Mouse (Mus musculus) stomach, embryonic 14.5 days (tissue): ENCODE results near the gene Socs7. TPM values are rescaled to one million over a fixed set of nuclear protein-coding genes. Genes with fewer than 3 reads are reported as not detected.

Experiments
- ATAC-seq: fragments of 200-750 bp; cut with Nextera tagmentation; 2 replicates; pipeline ENCODE4 v1.8.0; 2017; ENCODE audit warnings: low read depth, moderate TSS enrichment; ENCODE audit not compliant: insufficient number of reproducible peaks, insufficient read depth, low FRiP score
- H3K27ac ChIP-seq: fragments of 300-500 bp; sonication (generic); 2 replicates; pipeline ENCODE4 v1.5.1; 2014; ENCODE audit warnings: mild to moderate bottlenecking, low read length, moderate library complexity, mixed read lengths
- H3K27me3 ChIP-seq: fragments of 300-500 bp; sonication (generic); 2 replicates; pipeline ENCODE4 v1.6.1; 2014; ENCODE audit warnings: low read length, control low read depth, mixed read lengths; ENCODE audit not compliant: control insufficient read depth, insufficient read depth
- H3K36me3 ChIP-seq: fragments of 300-500 bp; sonication (generic); 2 replicates; pipeline ENCODE4 v1.6.1; 2014; ENCODE audit warnings: mild to moderate bottlenecking, control low read depth, low read length, moderate library complexity, mixed read lengths; ENCODE audit not compliant: control insufficient read depth, insufficient read depth
- H3K4me1 ChIP-seq: fragments of 300-500 bp; sonication (generic); 2 replicates; pipeline ENCODE4 v1.6.1; 2014; ENCODE audit warnings: low read length, control low read depth, mixed read lengths; ENCODE audit not compliant: control insufficient read depth, insufficient read depth
- H3K4me2 ChIP-seq: fragments of 300-500 bp; sonication (generic); replicated peaks from 2 replicates; pipeline ENCODE4 v1.6.1; 2014; ENCODE audit warnings: low read depth, low read length, control low read depth
- H3K4me3 ChIP-seq: fragments of 300-500 bp; sonication (generic); 2 replicates; pipeline ENCODE4 v1.5.1; 2014; ENCODE audit warnings: low read depth, low read length, control low read depth
- H3K9ac ChIP-seq: fragments of 300-500 bp; sonication (generic); replicated peaks from 2 replicates; pipeline ENCODE4 v1.6.1; 2014; ENCODE audit warnings: low read depth, mild to moderate bottlenecking, control low read depth, low read length, moderate library complexity, mixed read lengths
- H3K9me3 ChIP-seq: fragments of 300-500 bp; sonication (generic); 2 replicates; pipeline ENCODE4 v1.6.1; 2016; ENCODE audit warnings: low read depth, low read length, control low read depth; ENCODE audit not compliant: control insufficient read depth
- WGBS: fragments of 180-500 bp; shearing (Covaris S2); extraction: QIAGEN DNeasy Blood & Tissue Kit; methylation state at CpG from one replicate; pipeline ENCODE4 v1.1.7; 2014; 5-methylcytosine and 5-hydroxymethylcytosine counted together
- polyA plus RNA-seq: library from polyadenylated mRNA; unstranded; fragments of >200 nt; fragmentation: Nextera tagmentation; extraction: Ambion mirVana; gene quantifications from 2 replicates; pipeline ENCODE4 v1.2.1, GENCODE M21; 2014

Socs7 gene
- polyA plus RNA-seq, 1 experiment from 2014 or later, result 3.0 TPM

DNA sequence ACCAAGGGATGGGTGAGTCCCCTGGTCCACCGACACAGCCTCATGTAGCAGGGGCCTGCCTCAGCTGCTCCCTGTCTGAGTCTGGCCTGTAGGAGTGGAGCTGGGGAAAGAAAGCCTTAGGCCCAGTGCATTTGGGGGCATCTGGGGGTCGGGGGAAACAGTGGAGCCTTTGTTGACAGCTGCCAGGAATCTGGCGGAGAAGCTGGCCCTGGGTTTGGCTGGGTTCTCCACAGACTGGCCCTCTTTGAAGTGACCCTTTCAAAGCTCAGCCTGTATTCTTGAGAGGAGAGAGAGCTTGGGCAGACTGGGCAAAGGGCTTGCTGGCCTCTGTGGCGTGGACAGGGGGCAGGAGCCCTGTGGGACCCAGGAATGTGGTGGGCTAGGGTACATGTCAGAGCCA, 60.2 kb downstream of the Socs7 start:
- H3K27ac ChIP-seq, result peak overlapping the region; percentile 4; the same call in 1 of the 2 replicates
- H3K4me1 ChIP-seq, result peaks cover 17% of the 10 kb centered on the region
- no peaks in the 10 kb centered on the region for H3K9me3 ChIP-seq
- ATAC-seq, result no peak
- H3K27me3 ChIP-seq, result no peaks in the 10 kb centered on the region
- no peak overlapping the region for H3K4me3 ChIP-seq
- no peak overlapping the region for H3K4me2 ChIP-seq
- WGBS, result 60% methylated on average over 4 of the region's 4 CpGs
- H3K36me3 ChIP-seq, result no peaks in the 10 kb centered on the region
- H3K9ac ChIP-seq, result no peak overlapping the region

DNA sequence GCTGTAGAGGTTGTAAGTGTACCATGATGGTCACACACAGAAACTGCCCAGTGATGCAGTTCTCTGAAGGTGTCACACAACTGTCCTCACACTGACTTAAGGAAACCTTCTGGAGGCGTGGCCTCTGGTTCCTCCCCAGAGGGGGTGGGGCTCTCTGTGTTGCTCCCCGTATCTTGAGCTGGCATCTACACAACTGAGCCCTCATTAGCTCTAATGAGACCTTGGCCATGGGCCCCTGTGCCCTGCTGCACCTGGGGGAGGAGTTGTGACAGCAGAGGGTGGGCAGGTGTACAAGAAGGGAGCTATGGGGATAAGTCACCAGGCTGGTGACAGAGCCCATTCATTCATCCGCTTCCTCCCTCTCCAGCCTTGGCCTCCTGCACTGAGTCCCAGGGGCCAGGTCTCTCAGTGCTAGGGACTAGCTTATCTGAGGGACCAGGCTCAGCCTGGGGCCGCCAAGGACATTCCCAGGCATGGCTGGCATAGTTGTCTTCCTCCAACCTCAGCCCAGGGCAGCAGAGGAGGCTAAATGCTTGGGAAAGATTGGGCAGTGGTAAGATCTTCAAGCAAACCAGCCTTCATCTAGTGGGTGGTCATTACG, 61.8 kb downstream of the Socs7 start:
- no peak; the same call in 1 of the 2 replicates for ATAC-seq
- H3K4me3 ChIP-seq, result no peak overlapping the region
- H3K9ac ChIP-seq, result no peak overlapping the region
- H3K27ac ChIP-seq, result peak overlapping the region; percentile 4; the same call in 1 of the 2 replicates
- H3K36me3 ChIP-seq, result no peaks in the 10 kb centered on the region
- H3K4me2 ChIP-seq, result no peak overlapping the region
- WGBS, result 49% methylated on average over 5 of the region's 5 CpGs
- H3K9me3 ChIP-seq, result no peaks in the 10 kb centered on the region
- peaks cover 25% of the 10 kb centered on the region for H3K4me1 ChIP-seq
- H3K27me3 ChIP-seq, result no peaks in the 10 kb centered on the region

DNA sequence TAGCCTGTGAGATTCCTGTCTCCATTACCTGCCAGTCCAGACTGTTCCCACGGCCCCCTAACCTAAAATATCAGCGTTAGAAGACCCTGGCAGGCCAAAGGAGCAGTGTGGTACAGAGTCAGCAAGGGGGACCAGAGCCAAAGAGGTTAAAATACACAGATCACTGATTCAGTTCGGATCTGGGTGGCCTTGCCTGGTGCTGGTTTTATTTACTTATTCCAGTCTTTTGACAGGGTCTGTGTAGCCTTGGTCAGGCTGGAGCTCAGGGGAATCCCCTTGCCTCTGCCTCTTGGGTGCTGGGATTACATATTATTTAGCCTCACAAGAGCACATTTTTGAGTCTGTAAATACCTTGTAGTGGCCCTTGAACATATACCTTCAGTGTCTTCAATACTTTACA, 62.5 kb downstream of the Socs7 start:
- H3K9me3 ChIP-seq, result no peaks in the 10 kb centered on the region
- peaks cover 23% of the 10 kb centered on the region for H3K4me1 ChIP-seq
- no peak overlapping the region for H3K4me2 ChIP-seq
- no peak overlapping the region for H3K9ac ChIP-seq
- ATAC-seq, result no peak
- no peak overlapping the region for H3K4me3 ChIP-seq
- H3K27ac ChIP-seq, result peak overlapping the region; percentile 4; the same call in 1 of the 2 replicates
- no peaks in the 10 kb centered on the region for H3K27me3 ChIP-seq
- H3K36me3 ChIP-seq, result no peaks in the 10 kb centered on the region
- WGBS, result 33% methylated on average over 3 of the region's 3 CpGs

GRCm38 (mm10) chr11:97427794-97428725, 65.7 kb downstream of the Socs7 start:
- H3K27me3 ChIP-seq, result no peaks in the 10 kb centered on the region
- peak overlapping the region; percentile 64 for H3K4me2 ChIP-seq
- peaks cover 20% of the 10 kb centered on the region for H3K4me1 ChIP-seq
- no peaks in the 10 kb centered on the region for H3K9me3 ChIP-seq
- peak overlapping the region; percentile 26 for H3K4me3 ChIP-seq
- no peak overlapping the region; the same call in 1 of the 2 replicates for H3K9ac ChIP-seq
- H3K27ac ChIP-seq, result no peak overlapping the region
- peak; percentile 87 for ATAC-seq
- 2% methylated on average over 32 of the region's 32 CpGs for WGBS
- no peaks in the 10 kb centered on the region for H3K36me3 ChIP-seq

GRCm38 (mm10) chr11:97428726-97429077, 66.4 kb downstream of the Socs7 start:
- Histone ChIP-seq H3K36me3 (no peaks in the 10 kb centered on the region), H3K9me3 (no peaks in the 10 kb centered on the region), H3K9ac (no peak overlapping the region; the same call in 1 of the 2 replicates), H3K4me3 (peak overlapping the region; percentile 26; the same call in 1 of the 2 replicates), H3K27me3 (no peaks in the 10 kb centered on the region), H3K4me1 (peaks cover 20% of the 10 kb centered on the region), H3K27ac (no peak overlapping the region), H3K4me2 (peak overlapping the region; percentile 64)
- no peak for ATAC-seq
- 44% methylated on average over 4 of the region's 4 CpGs for WGBS

GRCm38 (mm10) chr11:97429615-97430014, 67.3 kb downstream of the Socs7 start:
- Histone ChIP-seq H3K9ac (no peak overlapping the region), H3K4me1 (peaks cover 17% of the 10 kb centered on the region), H3K27ac (no peak overlapping the region), H3K27me3 (no peaks in the 10 kb centered on the region), H3K4me3 (no peak overlapping the region), H3K9me3 (no peaks in the 10 kb centered on the region), H3K4me2 (no peak overlapping the region), H3K36me3 (no peaks in the 10 kb centered on the region)
- ATAC-seq, result no peak
- WGBS, result 73% methylated on average over 8 of the region's 8 CpGs

DNA sequence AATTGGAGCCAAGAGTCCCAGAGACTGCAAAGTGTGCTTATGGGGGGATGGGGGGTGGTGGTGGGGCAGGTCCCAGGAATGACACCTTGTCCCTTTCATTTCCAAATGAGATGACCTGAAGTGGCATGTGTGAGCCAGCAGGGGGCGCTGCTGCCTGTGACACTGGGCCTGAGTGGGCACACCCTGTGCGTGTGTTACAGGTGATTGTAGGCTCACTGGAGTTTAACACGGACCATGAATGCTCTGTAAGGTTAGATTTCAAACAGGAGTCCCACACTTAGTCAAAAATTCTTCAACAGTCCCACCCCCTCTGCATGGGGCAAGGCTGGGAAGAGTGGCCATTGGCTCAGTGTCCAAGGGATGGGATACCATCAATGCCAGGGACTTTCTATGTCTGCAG, 69.7 kb downstream of the Socs7 start:
- H3K27ac ChIP-seq, result no peak overlapping the region
- H3K4me2 ChIP-seq, result no peak overlapping the region
- ATAC-seq, result no peak
- no peak overlapping the region for H3K4me3 ChIP-seq
- H3K9me3 ChIP-seq, result no peaks in the 10 kb centered on the region
- H3K4me1 ChIP-seq, result peaks cover 35% of the 10 kb centered on the region
- no peaks in the 10 kb centered on the region for H3K27me3 ChIP-seq
- no peak overlapping the region for H3K9ac ChIP-seq
- no peaks in the 10 kb centered on the region for H3K36me3 ChIP-seq
- WGBS, result 14% methylated on average over 3 of the region's 3 CpGs

DNA sequence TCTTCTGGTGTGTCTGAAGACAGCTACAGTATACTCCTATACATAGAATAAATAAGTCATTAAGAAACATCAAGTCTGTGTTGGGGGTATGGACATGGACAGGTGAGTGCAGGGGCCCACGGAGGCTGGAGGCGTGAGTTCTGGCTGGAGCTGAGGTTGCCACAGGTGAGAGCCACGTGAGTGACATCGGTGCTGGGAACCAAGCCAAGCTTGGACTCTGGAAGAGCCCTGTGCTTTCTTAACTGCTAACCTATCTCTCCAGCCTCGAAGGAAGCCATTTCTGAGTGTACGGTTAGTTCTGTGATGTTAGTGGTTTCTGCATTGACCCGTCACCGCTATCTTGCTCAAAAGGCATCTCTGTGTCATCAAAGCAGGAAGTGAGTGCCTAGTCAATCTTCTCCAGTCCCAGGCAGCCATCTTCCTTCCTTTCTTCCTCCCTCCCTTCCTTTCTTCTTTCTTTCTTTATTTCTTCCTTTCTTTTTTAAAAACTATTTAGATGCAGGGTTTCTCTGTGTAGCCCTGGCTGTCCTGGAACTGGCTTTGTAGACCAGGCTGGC, 70.7 kb downstream of the Socs7 start:
- Histone ChIP-seq H3K27me3 (no peaks in the 10 kb centered on the region), H3K4me1 (peaks cover 38% of the 10 kb centered on the region), H3K4me2 (no peak overlapping the region), H3K27ac (no peak overlapping the region), H3K9me3 (no peaks in the 10 kb centered on the region), H3K36me3 (no peaks in the 10 kb centered on the region), H3K9ac (no peak overlapping the region), H3K4me3 (no peak overlapping the region)
- no peak for ATAC-seq
- 81% methylated on average over 8 of the region's 8 CpGs for WGBS
